Mouse (Mus musculus) MEL (cell line): ENCODE results near the gene Fem1a.
A peak's percentile ranks its signal among the peaks of the same experiment; 100 is the strongest.

ENCODE experiments used
- CTCF ChIP-seq, 3 experiments: IDR thresholded peaks in 2 of 3; conservative IDR thresholded peaks in 1 of 3; 2 replicates each; pipeline ENCODE4 v1.5.1; 2011 to 2012; ENCODE audit warnings: low read length in 3 of 3, low read depth in 2 of 3, mild to moderate bottlenecking in 2 of 3, improper control_type of control experiment in 1 of 3, inconsistent platforms in 1 of 3, mixed read lengths in 1 of 3, moderate library complexity in 1 of 3; ENCODE audit not compliant: control insufficient read depth in 1 of 3, insufficient read depth in 1 of 3, poor library complexity in 1 of 3, severe bottlenecking in 1 of 3
- E2F4 ChIP-seq: IDR thresholded peaks from 2 replicates; pipeline ENCODE4 v1.6.1; 2011; ENCODE audit warnings: low read depth, low read length, improper control_type of control experiment, borderline replicate concordance
- ELF1 ChIP-seq: IDR thresholded peaks from 2 replicates; pipeline ENCODE4 v1.6.1; 2014; ENCODE audit warnings: low read depth, mild to moderate bottlenecking, inconsistent platforms, low read length, improper control_type of control experiment, moderate library complexity
- EP300 ChIP-seq, 2 experiments: IDR thresholded peaks; 2 replicates each; pipeline ENCODE4 v1.6.1; 2011; ENCODE audit warnings: improper control_type of control experiment in 2 of 2, low read length in 2 of 2, low read depth in 1 of 2, mild to moderate bottlenecking in 1 of 2
- GABPA ChIP-seq: IDR thresholded peaks from 2 replicates; pipeline ENCODE4 v1.6.1; 2012; ENCODE audit warnings: low read depth, mild to moderate bottlenecking, inconsistent platforms, low read length, improper control_type of control experiment, moderate library complexity
- GATA1 ChIP-seq: IDR thresholded peaks from 2 replicates; pipeline ENCODE4 v1.6.1; 2011; ENCODE audit warnings: low read depth, low read length, improper control_type of control experiment
- HCFC1 ChIP-seq: IDR thresholded peaks from 2 replicates; pipeline ENCODE4 v1.6.1; 2012; ENCODE audit warnings: low read depth, mild to moderate bottlenecking, inconsistent platforms, low read length, improper control_type of control experiment, moderate library complexity
- MYC ChIP-seq: IDR thresholded peaks from 2 replicates; pipeline ENCODE4 v1.6.1; 2011; ENCODE audit warnings: low read depth, mild to moderate bottlenecking, low read length, improper control_type of control experiment, moderate library complexity
- NRF1 ChIP-seq: IDR thresholded peaks from 2 replicates; pipeline ENCODE4 v1.6.1; 2014; ENCODE audit warnings: low read depth, mild to moderate bottlenecking, inconsistent platforms, low read length, improper control_type of control experiment, moderate library complexity; ENCODE audit not compliant: poor library complexity, insufficient read depth, severe bottlenecking
- POLR2A ChIP-seq, 2 experiments: IDR thresholded peaks; 2 replicates each; pipeline ENCODE4 v1.6.1; 2011 to 2012; ENCODE audit warnings: low read length in 2 of 2, mild to moderate bottlenecking in 2 of 2, control low read depth in 1 of 2, improper control_type of control experiment in 1 of 2, low read depth in 1 of 2, moderate library complexity in 1 of 2; ENCODE audit not compliant: control insufficient read depth in 1 of 2, insufficient read depth in 1 of 2, poor library complexity in 1 of 2
- POLR2AphosphoS2 ChIP-seq: IDR thresholded peaks from 2 replicates; pipeline ENCODE4 v1.6.1; 2011; ENCODE audit warnings: low read length, improper control_type of control experiment
- POLR2AphosphoS5 ChIP-seq: IDR thresholded peaks from 2 replicates; pipeline ENCODE4 v1.6.1; 2012; ENCODE audit warnings: low read depth, borderline replicate concordance, mild to moderate bottlenecking, inconsistent platforms, low read length, moderate library complexity, mixed read lengths
- TAL1 ChIP-seq: IDR thresholded peaks from 2 replicates; pipeline ENCODE4 v1.6.1; 2012; ENCODE audit warnings: mild to moderate bottlenecking, inconsistent platforms, low read length, moderate library complexity, mixed read lengths
- TBP ChIP-seq: IDR thresholded peaks from 2 replicates; pipeline ENCODE4 v1.8.0; 2011; ENCODE audit warnings: low read depth, low read length, improper control_type of control experiment

DNA sequence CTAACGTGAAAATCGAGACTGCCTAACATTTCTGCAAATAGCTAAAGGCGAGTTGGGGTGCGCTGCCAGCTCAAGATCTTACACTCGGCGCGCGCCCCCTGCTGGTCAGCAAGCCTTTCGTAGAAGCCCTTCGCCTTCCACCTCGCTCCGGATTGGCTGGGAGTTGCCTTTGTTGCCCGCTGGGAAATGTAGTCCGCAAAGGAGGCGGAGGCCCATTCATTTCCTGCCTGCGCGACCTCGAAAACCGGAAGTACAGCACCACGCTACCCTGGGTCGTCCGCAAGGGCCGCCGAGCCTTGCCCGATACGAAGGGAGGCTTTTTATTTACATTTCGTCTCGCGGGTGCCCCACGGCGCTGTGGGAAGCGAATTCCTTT, 759 bp upstream of the Fem1a start:
- TF ChIP-seq POLR2AphosphoS2 (no peak), GATA1 (no peak), TAL1 (no peak), GABPA (no peak), E2F4 (no peak), MYC (no peak), CTCF (IDR thresholded peaks at IDR 0.05 in 2 of 3, conservative IDR thresholded peaks at IDR 0.05 in 1 of 3; ENCODE audit: control insufficient read depth in 1 of 3, insufficient read depth in 1 of 3, low read depth in 2 of 3, low read length in 3 of 3, poor library complexity in 1 of 3, severe bottlenecking in 1 of 3) (peak; percentile 54 to 96 (median 96)), EP300 (IDR thresholded peaks at IDR 0.05; ENCODE audit: low read depth in 1 of 2, low read length in 2 of 2) (0 out of 4 replicates have a peak, but pooled peaks of 1 of the 2 experiments have one; percentile 1), POLR2A (IDR thresholded peaks at IDR 0.05; ENCODE audit: control insufficient read depth in 1 of 2, insufficient read depth in 1 of 2, low read depth in 1 of 2, low read length in 2 of 2, poor library complexity in 1 of 2) (peak; percentile 79 to 84; a peak in 3 of 4 replicates), ELF1 (peak; percentile 96), HCFC1 (peak; percentile 94), TBP (no peak; the same call in 1 of the 2 replicates), POLR2AphosphoS5 (no peak), NRF1 (peak; percentile 35; the same call in 1 of the 2 replicates)
